29 mouse cellular contexts compared by ENCODE assay signal in genomic region chr12:40102359-40102758, GRCm38 (mm10). TPM values are rescaled to one million over a fixed set of nuclear protein-coding genes. Genes with fewer than 3 reads are reported as not detected.
DNase-seq lines count a peak whose midpoint lies in the region; ATAC-seq lines count a peak whose summit lies in the region.
"Had no signal": no experiment of that assay in that cellular context is flagged by ENCODE, and none has a peak within 500 bp of the region (broad histone marks: within the 10 kb centered on the region; RNA-seq: fewer than 3 reads in every experiment).

No protein-coding gene starts in this region.

- DNase-seq in 416B (ENCODE audit: low read depth), result peak; percentile 80
- DNase-seq in splenic B cell, adult 2 months (ENCODE audit: low read depth, low spot score), result peak; percentile 11
- DNase-seq in kidney, postnatal 10 days, result no peak
- no peak for DNase-seq in left cerebral cortex, adult 18-20 months (ENCODE audit: low spot score in 2 of 2)
- DNase-seq: adrenal gland, adult 8-10 months; adrenal gland, postnatal 36 days; B cell, adult 2 months; cerebellum, adult 18-20 months; cerebellum, adult 9-10 months; cerebellum, postnatal 14 days; forebrain, postnatal 0 days; gastrocnemius, adult 2 months; gastrocnemius, postnatal 25 days; heart, adult 2 months; heart, postnatal 14 days; heart, postnatal 4 days had no signal

- H3K27ac ChIP-seq in hindbrain, embryonic 16.5 days (ENCODE audit: low read depth, low read length), result no peak overlapping the region
- H3K27ac ChIP-seq: gastrocnemius, adult 2 months; heart, adult 2 months; heart, embryonic 10.5 days; heart, embryonic 13.5 days; hindbrain, embryonic 12.5 days; hindbrain, embryonic 15.5 days; intestine, embryonic 15.5 days had no signal

- H3K36me3 ChIP-seq in splenic B cell, adult 2 months (ENCODE audit: control insufficient read depth, insufficient read depth, low read length, poor library complexity, severe bottlenecking), result no peaks in the 10 kb centered on the region
- H3K36me3 ChIP-seq in hindbrain, embryonic 16.5 days (ENCODE audit: control insufficient read depth, insufficient read depth, low read length), result no peaks in the 10 kb centered on the region
- H3K36me3 ChIP-seq: G1E; heart, embryonic 10.5 days; heart, embryonic 13.5 days; hindbrain, embryonic 12.5 days; hindbrain, embryonic 15.5 days; intestine, embryonic 15.5 days had no signal

- H3K4me3 ChIP-seq in hindbrain, embryonic 16.5 days (ENCODE audit: low read length), result no peak overlapping the region
- H3K4me3 ChIP-seq: gastrocnemius, adult 2 months; heart, adult 2 months; heart, embryonic 10.5 days; heart, embryonic 13.5 days; hindbrain, embryonic 12.5 days; hindbrain, embryonic 15.5 days; intestine, embryonic 15.5 days had no signal

- peak; percentile 77 for ATAC-seq in common myeloid progenitor, adult 5-6 weeks (replicated peaks; ENCODE audit: low read depth, poor library complexity, severe bottlenecking)
- peak; percentile 33; the same call in 1 of the 2 replicates for ATAC-seq in megakaryocyte, adult 5-6 weeks (ENCODE audit: poor library complexity, severe bottlenecking)
- no peak for ATAC-seq in hindbrain, embryonic 16.5 days
- ATAC-seq: activated CD4-positive, CD25-positive, alpha-beta regulatory T cell, adult 4 months; forebrain, embryonic 14.5 days; forebrain, postnatal 0 days; intestine, embryonic 15.5 days had no signal

- H3K4me1 ChIP-seq in hindbrain, embryonic 16.5 days (ENCODE audit: control insufficient read depth, insufficient read depth, low read depth, low read length), result no peaks in the 10 kb centered on the region
- H3K4me1 ChIP-seq: heart, embryonic 13.5 days; hindbrain, embryonic 12.5 days; hindbrain, embryonic 15.5 days; intestine, embryonic 15.5 days had no signal

- no peaks in the 10 kb centered on the region for H3K27me3 ChIP-seq in splenic B cell, adult 2 months (ENCODE audit: control insufficient read depth, insufficient read depth, low read length, poor library complexity, severe bottlenecking)
- H3K27me3 ChIP-seq in hindbrain, embryonic 16.5 days (replicated peaks; ENCODE audit: control insufficient read depth, insufficient read depth, low read length), result no peaks in the 10 kb centered on the region
- H3K27me3 ChIP-seq: CH12.LX; heart, embryonic 13.5 days; hindbrain, embryonic 12.5 days; hindbrain, embryonic 15.5 days; intestine, embryonic 15.5 days had no signal

- H3K9me3 ChIP-seq in hindbrain, embryonic 16.5 days (ENCODE audit: control insufficient read depth, low read length), result no peaks in the 10 kb centered on the region
- H3K9me3 ChIP-seq: G1E; heart, embryonic 10.5 days; heart, embryonic 13.5 days; hindbrain, embryonic 12.5 days; hindbrain, embryonic 15.5 days; intestine, embryonic 15.5 days had no signal

- H3K4me2 ChIP-seq in hindbrain, embryonic 16.5 days (ENCODE audit: low read length), result no peak overlapping the region
- H3K4me2 ChIP-seq: heart, embryonic 13.5 days; hindbrain, embryonic 12.5 days; hindbrain, embryonic 15.5 days; intestine, embryonic 15.5 days had no signal

- WGBS in hindbrain, embryonic 16.5 days, result 98% methylated on average over 2 of the region's 2 CpGs

- no peak overlapping the region for H3K9ac ChIP-seq in hindbrain, embryonic 16.5 days (ENCODE audit: low read depth, low read length)
- H3K9ac ChIP-seq: forebrain, postnatal 0 days; heart, embryonic 13.5 days; hindbrain, embryonic 12.5 days; hindbrain, embryonic 15.5 days; intestine, embryonic 15.5 days had no signal

RNA-seq across cellular contexts. Expression of gene Scin, which starts 31.7 kb away (rescaled TPM):
- total RNA-seq in common myeloid progenitor, adult 5-6 weeks (2017), result 14.5 and 15.6 TPM in 2 replicates
- total RNA-seq in megakaryocyte, adult 5-6 weeks (2015), result 0.09 and 0.78 TPM in 2 replicates
- total RNA-seq in megakaryocyte, adult 5-6 weeks (2017), result 1.2 and 1.4 TPM in 2 replicates
- 0.21 TPM in 1 of 2 replicates, not detected in the other for polyA plus RNA-seq in hindbrain, embryonic 16.5 days (2015; fragmentation: Nextera tagmentation; extraction: Ambion mirVana)
- under 1 TPM in 1 of 2 experiments, not detected in 1; 0.14 TPM for total RNA-seq in left cerebral cortex, adult 18-20 months (2021)
- total RNA-seq: CH12.LX had no signal
- polyA plus RNA-seq: forebrain, embryonic 11.5 days; forebrain, embryonic 14.5 days; G1E had no signal

Comparison
In these comparisons a context has a peak if more than half of its experiments do, and no peak if none do; other contexts are left out.
1. DNase-seq: peak in 416B (single experiment) and splenic B cell, adult 2 months (single experiment); none in kidney, postnatal 10 days (single experiment) and left cerebral cortex, adult 18-20 months (0 of 2).